Mouse (Mus musculus) intestine, embryonic 15.5 days (tissue): ENCODE measurements around the gene Elf2. TPM values are rescaled to one million over a fixed set of nuclear protein-coding genes. Genes with fewer than 3 reads are reported as not detected.
A peak's percentile ranks its signal among the peaks of the same experiment; 100 is the strongest.

Experiments
- ATAC-seq: fragments of 200-750 bp; cut with Nextera tagmentation; 2 replicates; pipeline ENCODE4 v1.8.0; 2017; ENCODE audit warnings: moderate TSS enrichment, moderate library complexity
- H3K27ac ChIP-seq: fragments of 300-500 bp; sonication (generic); 2 replicates; pipeline ENCODE4 v1.5.1; 2015; ENCODE audit warnings: mild to moderate bottlenecking, inconsistent platforms
- H3K27me3 ChIP-seq: fragments of 300-500 bp; sonication (generic); replicated peaks from 2 replicates; pipeline ENCODE4 v1.6.1; 2015; ENCODE audit warnings: inconsistent platforms
- H3K36me3 ChIP-seq: fragments of 300-500 bp; sonication (generic); 2 replicates; pipeline ENCODE4 v1.6.1; 2015; ENCODE audit warnings: inconsistent platforms
- H3K4me1 ChIP-seq: fragments of 300-500 bp; sonication (generic); replicated peaks from 2 replicates; pipeline ENCODE4 v1.6.1; 2015; ENCODE audit warnings: inconsistent platforms
- H3K4me2 ChIP-seq: fragments of 300-500 bp; sonication (generic); replicated peaks from 2 replicates; pipeline ENCODE4 v1.6.1; 2015; ENCODE audit warnings: mild to moderate bottlenecking, inconsistent platforms
- H3K4me3 ChIP-seq: fragments of 300-500 bp; sonication (generic); replicated peaks from 2 replicates; pipeline ENCODE4 v1.5.1; 2015; ENCODE audit warnings: inconsistent platforms
- H3K9ac ChIP-seq: fragments of 300-500 bp; sonication (generic); 2 replicates; pipeline ENCODE4 v1.6.1; 2015; ENCODE audit warnings: inconsistent platforms
- H3K9me3 ChIP-seq: fragments of 300-500 bp; sonication (generic); 2 replicates; pipeline ENCODE4 v1.6.1; 2016; ENCODE audit warnings: inconsistent platforms
- WGBS: fragments of 180-500 bp; shearing (Covaris S2); methylation state at CpG from one replicate; pipeline ENCODE4 v1.1.7; 2015; 5-methylcytosine and 5-hydroxymethylcytosine counted together
- polyA plus RNA-seq: library from polyadenylated mRNA; unstranded; fragments of >200 nt; fragmentation: Nextera tagmentation; extraction: Ambion mirVana; gene quantifications from 2 replicates; pipeline ENCODE4 v1.2.1, GENCODE M21; 2015

Gene Elf2
- polyA plus RNA-seq, 1 experiment from 2014 or later: 62.8 TPM

GRCm38 (mm10) chr3:51288880-51289821 is 51.3 kb downstream of the Elf2 start:
- H3K9ac ChIP-seq: no peak overlapping the region
- WGBS: 53% methylated on average over 11 of the region's 11 CpGs
- H3K27me3 ChIP-seq: no peaks in the 10 kb centered on the region
- no peaks in the 10 kb centered on the region for H3K36me3 ChIP-seq
- no peaks in the 10 kb centered on the region for H3K9me3 ChIP-seq
- H3K4me1 ChIP-seq: no peaks in the 10 kb centered on the region
- H3K4me3 ChIP-seq: no peak overlapping the region
- peak; percentile 59 for ATAC-seq
- H3K4me2 ChIP-seq: no peak overlapping the region
- no peak overlapping the region for H3K27ac ChIP-seq

DNA sequence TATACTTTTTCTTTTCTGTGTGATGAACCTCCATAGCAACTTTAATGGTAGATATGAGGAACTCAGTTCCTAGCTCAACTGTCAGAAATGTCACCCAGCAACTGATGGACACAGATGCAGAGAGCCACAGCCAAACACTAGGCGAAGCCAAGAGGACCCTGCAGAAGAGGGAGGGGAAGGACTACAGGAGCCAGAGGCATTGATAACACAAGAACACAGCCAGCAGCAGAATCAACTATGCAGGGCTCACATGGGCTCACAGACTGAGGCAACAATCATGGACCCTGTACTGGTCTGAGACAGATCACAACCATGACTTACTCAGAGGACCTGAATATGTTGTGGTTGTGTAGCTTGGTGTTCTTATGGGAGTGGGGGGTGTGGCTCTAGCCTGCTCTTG is 56.1 kb downstream of the Elf2 start:
- Histone ChIP-seq H3K27ac (no peak overlapping the region), H3K9ac (no peak overlapping the region), H3K9me3 (no peaks in the 10 kb centered on the region), H3K4me2 (no peak overlapping the region), H3K36me3 (no peaks in the 10 kb centered on the region), H3K27me3 (no peaks in the 10 kb centered on the region), H3K4me1 (no peaks in the 10 kb centered on the region), H3K4me3 (no peak overlapping the region)
- WGBS: 73% methylated on average over 1 of the region's 1 CpGs
- no peak for ATAC-seq

GRCm38 (mm10) chr3:51281727-51282126 is 58.7 kb downstream of the Elf2 start:
- 93% methylated on average over 4 of the region's 4 CpGs for WGBS
- H3K4me3 ChIP-seq: no peak overlapping the region
- no peak overlapping the region for H3K27ac ChIP-seq
- no peaks in the 10 kb centered on the region for H3K4me1 ChIP-seq
- no peak overlapping the region for H3K4me2 ChIP-seq
- no peaks in the 10 kb centered on the region for H3K9me3 ChIP-seq
- no peaks in the 10 kb centered on the region for H3K36me3 ChIP-seq
- ATAC-seq: no peak
- no peaks in the 10 kb centered on the region for H3K27me3 ChIP-seq
- H3K9ac ChIP-seq: no peak overlapping the region

DNA sequence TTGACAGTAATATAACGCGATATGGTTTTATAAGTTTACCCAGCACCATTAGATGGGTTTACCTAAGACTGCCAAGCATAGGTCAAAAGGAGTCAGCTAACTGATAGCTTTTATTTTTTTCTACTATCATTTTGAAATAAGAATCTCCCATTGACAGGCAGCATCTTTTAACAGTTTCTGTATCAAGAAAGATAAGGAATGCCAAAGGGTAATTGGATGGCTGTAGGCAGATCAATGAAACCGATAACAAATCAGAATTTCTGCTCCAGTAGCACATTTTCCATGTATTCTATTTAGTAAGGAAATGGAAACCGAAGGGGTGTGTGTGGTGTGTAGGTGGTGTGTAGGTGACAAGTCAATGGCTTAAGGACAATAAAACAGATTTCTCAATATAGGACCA is 62.0 kb downstream of the Elf2 start:
- H3K27me3 ChIP-seq: no peaks in the 10 kb centered on the region
- H3K9me3 ChIP-seq: no peaks in the 10 kb centered on the region
- 62% methylated on average over 4 of the region's 4 CpGs for WGBS
- no peak overlapping the region for H3K27ac ChIP-seq
- no peak for ATAC-seq
- no peak overlapping the region for H3K4me2 ChIP-seq
- H3K9ac ChIP-seq: no peak overlapping the region
- peaks cover 2% of the 10 kb centered on the region; the same call in 1 of the 2 replicates for H3K4me1 ChIP-seq
- no peak overlapping the region for H3K4me3 ChIP-seq
- no peaks in the 10 kb centered on the region for H3K36me3 ChIP-seq

- H3K27ac ChIP-seq: peak overlapping the region; percentile 99
- WGBS: under 1% methylated on average over 74 of the region's 75 CpGs
- H3K4me1 ChIP-seq: peaks cover 2% of the 10 kb centered on the region; the same call in 1 of the 2 replicates
- H3K9me3 ChIP-seq: no peaks in the 10 kb centered on the region
- ATAC-seq: peak; percentile 72
- H3K4me3 ChIP-seq: peak overlapping the region; percentile 98
- no peaks in the 10 kb centered on the region for H3K27me3 ChIP-seq
- H3K9ac ChIP-seq: peak overlapping the region; percentile 97
- peak overlapping the region; percentile 67 for H3K4me2 ChIP-seq
- no peaks in the 10 kb centered on the region for H3K36me3 ChIP-seq
Measured at GRCm38 (mm10) chr3:51277201-51278150, 63.0 kb downstream of the Elf2 start.

DNA sequence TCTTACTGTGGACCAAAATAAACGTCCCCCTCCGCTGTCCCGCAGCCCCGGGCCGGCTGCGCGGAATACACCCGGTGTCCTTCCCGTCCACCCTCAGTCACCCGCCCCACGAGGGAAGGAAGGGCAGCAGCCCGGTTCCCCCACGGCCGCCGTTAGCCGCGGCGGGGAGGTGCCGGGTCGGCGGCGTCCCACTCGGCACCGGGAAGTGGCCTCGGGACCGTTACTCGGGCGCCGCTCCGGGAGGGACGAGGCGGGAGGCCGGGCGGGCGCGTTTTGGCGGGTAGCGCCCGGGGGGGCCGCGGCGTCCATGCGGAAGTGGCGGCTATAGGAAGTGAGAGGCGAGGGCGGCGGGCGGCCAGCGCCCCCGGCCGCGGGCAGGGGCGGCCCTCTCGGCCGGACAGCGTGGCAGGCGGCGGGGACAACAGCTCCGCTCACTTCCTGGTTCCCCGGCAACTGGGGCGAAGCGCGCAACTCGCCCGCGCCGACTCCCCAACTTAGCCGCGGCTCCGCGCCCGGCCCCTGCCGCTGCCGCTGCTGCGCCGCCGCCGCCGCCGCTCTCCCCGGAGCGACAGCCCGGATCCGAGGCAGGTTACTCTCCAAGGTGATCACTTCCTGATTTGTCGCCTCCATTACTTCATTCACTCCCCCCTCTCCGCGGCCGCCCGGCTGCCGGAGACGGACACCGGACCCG is 63.9 kb downstream of the Elf2 start:
- ATAC-seq: peak; percentile 65
- H3K4me1 ChIP-seq: peaks cover 2% of the 10 kb centered on the region; the same call in 1 of the 2 replicates
- H3K9me3 ChIP-seq: no peaks in the 10 kb centered on the region
- under 1% methylated on average over 93 of the region's 93 CpGs for WGBS
- peak overlapping the region; percentile 97 for H3K9ac ChIP-seq
- peak overlapping the region; percentile 67 for H3K4me2 ChIP-seq
- H3K4me3 ChIP-seq: peak overlapping the region; percentile 98
- no peaks in the 10 kb centered on the region for H3K27me3 ChIP-seq
- peak overlapping the region; percentile 99 for H3K27ac ChIP-seq
- H3K36me3 ChIP-seq: no peaks in the 10 kb centered on the region

DNA sequence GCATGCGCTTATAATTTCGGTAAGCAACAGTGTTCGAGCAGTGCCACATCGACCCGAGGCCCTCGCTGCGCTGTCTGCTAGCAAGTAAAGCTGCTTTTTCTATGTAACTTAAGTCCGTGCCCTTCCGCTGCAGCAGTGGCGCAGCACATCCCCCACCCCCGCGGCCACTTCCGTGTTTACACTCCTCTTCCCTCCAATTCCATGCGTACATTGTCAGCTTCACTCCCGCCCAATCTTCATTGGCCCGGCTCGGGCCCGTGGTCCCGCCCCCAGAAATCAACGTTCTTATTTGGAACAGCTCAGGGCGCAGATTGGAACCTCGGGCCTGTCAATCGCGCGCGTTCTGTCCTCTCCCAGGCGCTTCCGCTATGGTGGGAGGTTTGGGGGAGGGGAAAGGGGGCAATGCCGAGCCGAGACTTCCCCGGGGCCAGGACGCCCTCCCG is 64.5 kb downstream of the Elf2 start:
- no peaks in the 10 kb centered on the region for H3K27me3 ChIP-seq
- H3K4me2 ChIP-seq: peak overlapping the region; percentile 67
- peak; percentile 97 for ATAC-seq
- no peaks in the 10 kb centered on the region for H3K36me3 ChIP-seq
- peak overlapping the region; percentile 99 for H3K27ac ChIP-seq
- WGBS: under 1% methylated on average over 33 of the region's 33 CpGs
- H3K9ac ChIP-seq: peak overlapping the region; percentile 97
- peaks cover 2% of the 10 kb centered on the region; the same call in 1 of the 2 replicates for H3K4me1 ChIP-seq
- H3K9me3 ChIP-seq: no peaks in the 10 kb centered on the region
- peak overlapping the region; percentile 98 for H3K4me3 ChIP-seq

- Histone ChIP-seq H3K9me3 (no peaks in the 10 kb centered on the region), H3K4me3 (no peak overlapping the region), H3K27ac (no peak overlapping the region), H3K4me2 (no peak overlapping the region), H3K9ac (no peak overlapping the region), H3K27me3 (no peaks in the 10 kb centered on the region), H3K4me1 (peaks cover 7% of the 10 kb centered on the region; the same call in 1 of the 2 replicates), H3K36me3 (0 out of 2 replicates have a peak, but pooled peaks cover 3% of the 10 kb centered on the region)
- no peak for ATAC-seq
- 58% methylated on average over 12 of the region's 12 CpGs for WGBS
Measured at GRCm38 (mm10) chr3:51270069-51270817, 70.2 kb downstream of the Elf2 start.

- 66% methylated on average over 12 of the region's 12 CpGs for WGBS
- no peak overlapping the region for H3K4me2 ChIP-seq
- no peak overlapping the region for H3K4me3 ChIP-seq
- H3K4me1 ChIP-seq: peaks cover 4% of the 10 kb centered on the region; the same call in 1 of the 2 replicates
- H3K36me3 ChIP-seq: peaks cover 15% of the 10 kb centered on the region
- H3K27me3 ChIP-seq: no peaks in the 10 kb centered on the region
- no peak for ATAC-seq
- H3K9me3 ChIP-seq: no peaks in the 10 kb centered on the region
- H3K9ac ChIP-seq: no peak overlapping the region
- H3K27ac ChIP-seq: no peak overlapping the region
Measured at GRCm38 (mm10) chr3:51268434-51268833, 72.0 kb downstream of the Elf2 start.

DNA sequence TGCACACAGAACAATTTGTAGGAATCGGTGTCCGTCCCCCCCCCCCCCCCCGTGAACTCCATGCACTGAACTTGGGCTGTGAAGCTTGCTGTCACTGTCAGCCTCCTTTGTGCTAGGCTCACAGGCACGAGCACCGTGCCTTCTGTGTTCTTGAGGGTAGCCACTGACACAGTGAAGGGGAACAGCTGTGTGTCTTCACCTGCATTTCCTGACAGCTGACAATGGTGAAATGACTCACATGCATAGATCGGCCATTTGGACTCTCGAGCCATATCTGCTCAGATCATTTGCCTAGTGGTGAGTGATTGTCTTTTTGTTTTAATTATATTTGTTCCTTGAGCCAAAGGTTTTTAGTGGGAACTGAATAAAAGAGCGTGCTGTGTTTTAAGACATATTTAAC is 77.5 kb downstream of the Elf2 start:
- H3K4me3 ChIP-seq: no peak overlapping the region
- no peak for ATAC-seq
- peaks cover 35% of the 10 kb centered on the region for H3K36me3 ChIP-seq
- WGBS: 77% methylated on average over 8 of the region's 8 CpGs
- H3K27ac ChIP-seq: no peak overlapping the region
- H3K27me3 ChIP-seq: no peaks in the 10 kb centered on the region
- H3K4me2 ChIP-seq: no peak overlapping the region
- no peaks in the 10 kb centered on the region for H3K9me3 ChIP-seq
- H3K9ac ChIP-seq: no peak overlapping the region
- no peaks in the 10 kb centered on the region for H3K4me1 ChIP-seq

DNA sequence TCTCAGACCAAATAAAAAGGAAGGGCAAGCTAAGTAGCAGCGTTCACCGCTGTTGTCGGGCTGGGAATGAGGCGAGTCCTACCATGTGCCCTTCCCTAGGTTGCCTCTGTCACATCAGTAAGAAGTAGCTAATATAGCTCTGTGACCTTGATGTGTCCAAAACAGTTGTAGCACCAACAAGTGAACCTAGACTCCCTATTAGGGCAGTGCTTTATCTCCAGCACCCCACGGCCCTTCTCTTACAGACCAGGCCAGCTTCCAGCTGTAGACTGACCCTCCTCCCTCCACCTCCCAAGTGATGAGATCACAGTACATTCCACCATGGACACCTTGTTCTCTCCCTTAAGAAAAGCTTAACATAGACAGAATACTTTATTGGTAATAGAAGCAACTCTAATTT is 82.4 kb downstream of the Elf2 start:
- no peak overlapping the region for H3K9ac ChIP-seq
- H3K4me2 ChIP-seq: no peak overlapping the region
- H3K4me1 ChIP-seq: no peaks in the 10 kb centered on the region
- H3K27ac ChIP-seq: no peak overlapping the region
- H3K9me3 ChIP-seq: no peaks in the 10 kb centered on the region
- peaks cover 44% of the 10 kb centered on the region for H3K36me3 ChIP-seq
- no peaks in the 10 kb centered on the region for H3K27me3 ChIP-seq
- ATAC-seq: no peak
- H3K4me3 ChIP-seq: no peak overlapping the region
- WGBS: 92% methylated on average over 5 of the region's 5 CpGs
